In genomic region chr5:123974179-123974485, GRCm38 (mm10) we compare ENCODE assay signal across 8 mouse cellular contexts. TPM values are rescaled to one million over a fixed set of nuclear protein-coding genes. Genes with fewer than 3 reads are reported as not detected.
A peak's percentile ranks its signal among the peaks of the same experiment; 100 is the strongest.
DNase-seq lines count a peak whose midpoint lies in the region; ATAC-seq lines count a peak whose summit lies in the region.

No protein-coding gene starts in this region.

- no peak; the same call in 1 of the 2 replicates for ATAC-seq in neural tube, embryonic 12.5 days (ENCODE audit: low FRiP score, low read depth)
- ATAC-seq in activated CD4-positive, CD25-positive, alpha-beta regulatory T cell, adult 4 months: no peak

- peak overlapping the region; percentile 83; the same call in 1 of the 2 replicates for H3K27ac ChIP-seq in limb, embryonic 10.5 days
- H3K27ac ChIP-seq in neural tube, embryonic 12.5 days: no peak overlapping the region

- peaks cover 33% of the 10 kb centered on the region for H3K4me1 ChIP-seq in limb, embryonic 10.5 days
- H3K4me1 ChIP-seq in neural tube, embryonic 12.5 days: peaks cover 21% of the 10 kb centered on the region

- no peaks in the 10 kb centered on the region for H3K36me3 ChIP-seq in limb, embryonic 10.5 days
- H3K36me3 ChIP-seq in neural tube, embryonic 12.5 days: no peaks in the 10 kb centered on the region

- peak overlapping the region; percentile 83 for H3K4me2 ChIP-seq in neural tube, embryonic 12.5 days (replicated peaks)

- no peaks in the 10 kb centered on the region for H3K9me3 ChIP-seq in limb, embryonic 10.5 days (replicated peaks)
- no peaks in the 10 kb centered on the region for H3K9me3 ChIP-seq in neural tube, embryonic 12.5 days

- 1% methylated on average over 14 of the region's 14 CpGs for WGBS in limb, embryonic 10.5 days
- 0% methylated on average over 14 of the region's 14 CpGs for WGBS in neural tube, embryonic 12.5 days

- H3K27me3 ChIP-seq in limb, embryonic 10.5 days (ENCODE audit: low read depth, poor library complexity, severe bottlenecking): peaks cover 50% of the 10 kb centered on the region
- peaks cover 27% of the 10 kb centered on the region for H3K27me3 ChIP-seq in neural tube, embryonic 12.5 days (replicated peaks)

- H3K4me3 ChIP-seq in limb, embryonic 10.5 days: peak overlapping the region; percentile 80
- H3K4me3 ChIP-seq in neural tube, embryonic 12.5 days: peak overlapping the region; percentile 82

- DNase-seq in cerebellum, adult 11 months: peak; percentile 37
- DNase-seq in cerebellum, adult 8-10 months: no peak
- peak; percentile 27 for DNase-seq in thymus, postnatal 14 days
- no peak for DNase-seq in thymus, postnatal 10 days (ENCODE audit: low spot score in 2 of 2)
- no peak for DNase-seq in limb, embryonic 10.5 days (ENCODE audit: low spot score)
- no peak for DNase-seq in layer of hippocampus, adult 11-12 months (ENCODE audit: low spot score)

- peak overlapping the region; percentile 74 for H3K9ac ChIP-seq in neural tube, embryonic 12.5 days

RNA-seq across cellular contexts. Expression of gene Hip1r, which starts 0.7 kb away (rescaled TPM):
- polyA plus RNA-seq in limb, embryonic 10.5 days (2016; fragmentation: Nextera tagmentation; extraction: Ambion mirVana): 7.1 and 8.3 TPM in 2 replicates
- 12.6 and 14.6 TPM in 2 replicates for polyA plus RNA-seq in neural tube, embryonic 12.5 days (2016; fragmentation: Nextera tagmentation; extraction: Ambion mirVana)
- polyA plus RNA-seq in activated CD4-positive, CD25-positive, alpha-beta regulatory T cell, adult 4 months (2017; shearing (Covaris generic)): 10 to 100 TPM in 1 of 2 experiments, 1 to 10 TPM in 1; 9.9 to 12.9 TPM

RNA-seq across cellular contexts. Expression of gene Ccdc62, which starts 43.7 kb away (rescaled TPM):
- polyA plus RNA-seq in limb, embryonic 10.5 days (2016; fragmentation: Nextera tagmentation; extraction: Ambion mirVana): 4.0 and 6.2 TPM in 2 replicates
- polyA plus RNA-seq in neural tube, embryonic 12.5 days (2016; fragmentation: Nextera tagmentation; extraction: Ambion mirVana): 5.9 and 7.9 TPM in 2 replicates
- 1 to 10 TPM; 6.1 to 6.9 TPM for polyA plus RNA-seq in activated CD4-positive, CD25-positive, alpha-beta regulatory T cell, adult 4 months (2017; shearing (Covaris generic))

RNA-seq across cellular contexts. Expression of gene Gm43518, which starts 46.9 kb away (rescaled TPM):
- 1.3 and 3.2 TPM in 2 replicates for polyA plus RNA-seq in limb, embryonic 10.5 days (2016; fragmentation: Nextera tagmentation; extraction: Ambion mirVana)
- polyA plus RNA-seq in neural tube, embryonic 12.5 days (2016; fragmentation: Nextera tagmentation; extraction: Ambion mirVana): 2.4 and 3.4 TPM in 2 replicates
- polyA plus RNA-seq in activated CD4-positive, CD25-positive, alpha-beta regulatory T cell, adult 4 months (2017; shearing (Covaris generic)): 1 to 10 TPM; 3.1 to 3.7 TPM

RNA-seq across cellular contexts. Expression of gene Vps37b, which starts 57.9 kb away (rescaled TPM):
- polyA plus RNA-seq in limb, embryonic 10.5 days (2016; fragmentation: Nextera tagmentation; extraction: Ambion mirVana): 40.5 and 42.6 TPM in 2 replicates
- 70.9 and 71.2 TPM in 2 replicates for polyA plus RNA-seq in neural tube, embryonic 12.5 days (2016; fragmentation: Nextera tagmentation; extraction: Ambion mirVana)
- 10 to 100 TPM; 17.6 to 22.8 TPM for polyA plus RNA-seq in activated CD4-positive, CD25-positive, alpha-beta regulatory T cell, adult 4 months (2017; shearing (Covaris generic))

Comparison
In these comparisons a context has a peak if more than half of its experiments do, and no peak if none do; other contexts are left out.
1. DNase-seq: peak in cerebellum, adult 11 months (single experiment) and thymus, postnatal 14 days (single experiment); none in cerebellum, adult 8-10 months (single experiment), thymus, postnatal 10 days (0 of 2), limb, embryonic 10.5 days (single experiment) and layer of hippocampus, adult 11-12 months (single experiment).